Mouse (Mus musculus): ENCODE results near the gene Lhcgr. TPM values are rescaled to one million over a fixed set of nuclear protein-coding genes. Genes with fewer than 3 reads are reported as not detected.

The Lhcgr gene
- total and polyA plus RNA-seq, 3 experiments = not detected

- H3K4me3 ChIP-seq (ENCODE audit: control insufficient read depth in 1 of 2, insufficient read depth in 1 of 2, low read depth in 2 of 2, low read length in 2 of 2) = no peak within 1 kb of the TSS
- H3K27ac ChIP-seq (ENCODE audit: control insufficient read depth, low read depth, low read length) = no peak within 1 kb of the TSS
- H3K27me3 ChIP-seq (ENCODE audit: control insufficient read depth in 1 of 2, insufficient read depth in 2 of 2, low read length in 2 of 2) = no peaks in the 10 kb centered on the region
- H3K9ac ChIP-seq (ENCODE audit: control insufficient read depth, low read depth, low read length, poor library complexity, severe bottlenecking) = no peak within 1 kb of the TSS
- no peak for DNase-seq (ENCODE audit: low read depth, low spot score)
- peaks cover 0 to 2% of the 10 kb centered on the region in 2 experiments; a peak in 1 of 4 replicates for H3K4me1 ChIP-seq (ENCODE audit: control insufficient read depth in 1 of 2, insufficient read depth in 2 of 2, low read length in 2 of 2)
- TF ChIP-seq EP300 (IDR thresholded peaks at IDR 0.05; ENCODE audit: low read depth in 1 of 2, low read length in 2 of 2) = no peak
- no peak for TF ChIP-seq HCFC1 (IDR thresholded peaks at IDR 0.05; ENCODE audit: low read depth, low read length)
- TF ChIP-seq KAT2A (conservative IDR thresholded peaks at IDR 0.05; ENCODE audit: low read depth, low read length) = no peak
- TF ChIP-seq NRF1 (IDR thresholded peaks at IDR 0.05; ENCODE audit: insufficient read depth, low read depth, low read length, poor library complexity, severe bottlenecking) = no peak
- no peak for TF ChIP-seq GABPA (IDR thresholded peaks at IDR 0.05; ENCODE audit: low read depth, low read length)
- no peak for TF ChIP-seq MEF2A (IDR thresholded peaks at IDR 0.05; ENCODE audit: extremely low read depth, insufficient replicate concordance, low read depth, low read length, poor library complexity, severe bottlenecking)
- no peak for TF ChIP-seq TAL1 (IDR thresholded peaks at IDR 0.05; ENCODE audit: low read length)
- no peak for TF ChIP-seq CHD1 (IDR thresholded peaks at IDR 0.05; ENCODE audit: low read depth, low read length)
- TF ChIP-seq E2F4 (IDR thresholded peaks at IDR 0.05; ENCODE audit: borderline replicate concordance, low read depth, low read length) = no peak
- H3K79me2 ChIP-seq (ENCODE audit: control insufficient read depth, insufficient read depth, low read length, poor library complexity) = no peaks in the 10 kb centered on the region
- H3K36me3 ChIP-seq (ENCODE audit: control insufficient read depth in 1 of 2, insufficient read depth in 2 of 2, low read length in 2 of 2) = no peaks in the 10 kb centered on the region
- H3K9me3 ChIP-seq (replicated peaks; ENCODE audit: insufficient read depth, low read length) = no peaks in the 10 kb centered on the region
These were observed 123.3 kb downstream of the Lhcgr start, which contains the start of gene Gtf2a1l for GRCm38 (mm10) chr17:88668452-88668851. Gtf2a1l (plus strand) TSS chr17:88668660.

Other genes starting within 250 kb of the Lhcgr start
- gene Ston1, start 194.3 kb downstream of the Lhcgr start, total RNA-seq (2012; rRNA removed) = 0.39 and 1.0 TPM in 2 replicates
- gene Ston1, start 194.3 kb downstream of the Lhcgr start, polyA plus RNA-seq (2012; ENCODE audit: insufficient read depth in 1 of 2, insufficient read length in 2 of 2, low read depth in 1 of 2, low replicate concordance in 2 of 2, missing spikeins in 1 of 2) = 1 to 10 TPM in 1 of 2 experiments, not detected in 1; 4.9 TPM
- gene Gtf2a1l, start 123.3 kb downstream of the Lhcgr start, total RNA-seq (2012; rRNA removed) = not detected in 2 replicates
- gene Gtf2a1l, start 123.3 kb downstream of the Lhcgr start, polyA plus RNA-seq (2012; ENCODE audit: insufficient read depth in 1 of 2, insufficient read length in 2 of 2, low read depth in 1 of 2, low replicate concordance in 2 of 2, missing spikeins in 1 of 2) = not detected

Measured in MEL (cell line).